Comparison of ENCODE assay signal across 9 mouse cellular contexts in the genomic region with DNA sequence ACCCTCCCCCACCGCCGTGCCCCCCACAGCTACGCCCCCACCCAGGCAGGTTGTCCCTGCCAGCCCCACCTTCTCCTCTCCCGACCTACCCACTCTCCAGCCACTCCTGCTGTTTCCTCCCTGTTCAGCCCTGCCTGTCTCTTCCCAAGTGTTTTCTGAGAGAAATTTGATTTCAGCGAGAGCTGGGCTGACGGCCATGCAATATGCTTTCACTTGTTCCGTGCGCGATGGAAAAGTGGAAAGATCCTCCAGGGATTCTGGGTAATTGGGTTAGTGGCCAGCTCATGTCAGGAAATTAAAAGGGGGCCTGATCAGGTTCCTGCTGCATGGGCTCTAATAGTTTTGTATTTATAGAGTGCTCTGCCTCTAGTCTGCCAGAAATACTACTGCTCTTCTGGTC.
DNase-seq lines count a peak whose midpoint lies in the region; ATAC-seq and TF ChIP-seq lines count a peak whose summit lies in the region.
"Had no signal": no experiment of that assay in that cellular context is flagged by ENCODE, and none has a peak within 500 bp of the region (broad histone marks: within the 10 kb centered on the region; RNA-seq: fewer than 3 reads in every experiment).

No protein-coding gene starts in this region.

- H3K4me3 ChIP-seq in heart, embryonic 10.5 days, result 0 out of 2 replicates have a peak overlapping the region, but pooled peaks have one; percentile 1
- no peak overlapping the region for H3K4me3 ChIP-seq in heart, embryonic 11.5 days (ENCODE audit: low read depth, low read length)

- TF ChIP-seq POLR2A in brain, embryonic 14.5 days (IDR thresholded peaks at IDR 0.05; ENCODE audit: borderline replicate concordance, extremely low read depth, insufficient read depth, insufficient read length, poor library complexity, severe bottlenecking), result no peak

- no peak for DNase-seq in heart, embryonic 10.5 days (ENCODE audit: low spot score)
- peak; percentile 80 for DNase-seq in brain, embryonic 14.5 days (ENCODE audit: low read depth)
- peak; percentile 33 for DNase-seq in gastrocnemius, postnatal 10 days
- peak; percentile 34 for DNase-seq in left cerebral cortex, postnatal 4 days
- DNase-seq in ovary, adult 18-20 months (ENCODE audit: low spot score), result no peak
- DNase-seq in T-cell, adult 2 months (ENCODE audit: low spot score), result no peak

- no peaks in the 10 kb centered on the region for H3K9me3 ChIP-seq in heart, embryonic 10.5 days
- H3K9me3 ChIP-seq in heart, embryonic 11.5 days (replicated peaks; ENCODE audit: control insufficient read depth, low read length), result no peaks in the 10 kb centered on the region

- intact Hi-C loops in left cerebral cortex, postnatal 4 days (cut with DNase I), result no loop called here

- no peaks in the 10 kb centered on the region for H3K27me3 ChIP-seq in heart, embryonic 10.5 days (ENCODE audit: insufficient read depth, poor library complexity, severe bottlenecking)
- no peaks in the 10 kb centered on the region for H3K27me3 ChIP-seq in heart, embryonic 11.5 days (ENCODE audit: control insufficient read depth, insufficient read depth, low read length)

- WGBS in heart, embryonic 10.5 days, result 29% methylated on average over 9 of the region's 9 CpGs
- WGBS in heart, embryonic 11.5 days (ENCODE audit: insufficient replicate concordance), result 27% methylated on average over 9 of the region's 9 CpGs

- no peak overlapping the region for H3K27ac ChIP-seq in heart, embryonic 10.5 days
- no peak overlapping the region for H3K27ac ChIP-seq in heart, embryonic 11.5 days (ENCODE audit: low read depth, low read length)
- H3K27ac ChIP-seq: macrophage had no signal

- no peak for ATAC-seq in heart, embryonic 11.5 days (replicated peaks; ENCODE audit: insufficient number of reproducible peaks, low FRiP score, low TSS enrichment)
- no peak for ATAC-seq in monocyte, adult 5-6 weeks (replicated peaks; ENCODE audit: insufficient number of reproducible peaks, low FRiP score, low TSS enrichment, poor library complexity, severe bottlenecking)

- TF ChIP-seq CTCF in brain, embryonic 14.5 days (IDR thresholded peaks at IDR 0.05; ENCODE audit: borderline replicate concordance, extremely low read depth, insufficient read depth, insufficient read length), result no peak

- peaks cover 22% of the 10 kb centered on the region for H3K4me1 ChIP-seq in heart, embryonic 10.5 days
- peaks cover 7% of the 10 kb centered on the region for H3K4me1 ChIP-seq in heart, embryonic 11.5 days (ENCODE audit: control insufficient read depth, insufficient read depth, low read length)

- H3K9ac ChIP-seq in heart, embryonic 11.5 days (ENCODE audit: low read depth, low read length), result no peak overlapping the region

- no peak overlapping the region; the same call in 1 of the 2 replicates for H3K4me2 ChIP-seq in heart, embryonic 11.5 days

- H3K36me3 ChIP-seq in heart, embryonic 10.5 days, result no peaks in the 10 kb centered on the region
- H3K36me3 ChIP-seq in heart, embryonic 11.5 days (ENCODE audit: control insufficient read depth, insufficient read depth, low read length), result no peaks in the 10 kb centered on the region

Comparison
In these comparisons a context has a peak if more than half of its experiments do, and no peak if none do; other contexts are left out.
1. DNase-seq: peak in brain, embryonic 14.5 days (single experiment), gastrocnemius, postnatal 10 days (single experiment) and left cerebral cortex, postnatal 4 days (single experiment); none in heart, embryonic 10.5 days (single experiment), ovary, adult 18-20 months (single experiment) and T-cell, adult 2 months (single experiment).